Mouse (Mus musculus) CH12.LX (cell line): ENCODE data around the gene Ccdc170. TPM values are rescaled to one million over a fixed set of nuclear protein-coding genes. Genes with fewer than 3 reads are reported as not detected.

Experiments used
- DNase-seq: peaks from one replicate; pipeline ENCODE4 v3.0.0-alpha.2; 2013; ENCODE audit errors: extremely low read depth
- H3K27ac ChIP-seq: 2 replicates; pipeline ENCODE4 v1.5.1; 2012; ENCODE audit warnings: low read depth, mild to moderate bottlenecking, control low read depth, moderate library complexity; ENCODE audit not compliant: insufficient read depth
- H3K27me3 ChIP-seq: replicated peaks from 2 replicates; pipeline ENCODE3; 2012; ENCODE audit warnings: inconsistent platforms
- H3K36me3 ChIP-seq, 2 experiments: replicated peaks in 1 of 2; 2 replicates each; pipeline versions ENCODE3 to v1.6.1; 2012; ENCODE audit warnings: inconsistent platforms in 1 of 2, low read length in 1 of 2, mild to moderate bottlenecking in 1 of 2, mixed read lengths in 1 of 2, moderate library complexity in 1 of 2; ENCODE audit not compliant: control insufficient read depth in 1 of 2, insufficient read depth in 1 of 2
- H3K4me1 ChIP-seq, 2 experiments: 2 replicates each; pipeline ENCODE4 v1.6.1; 2012; ENCODE audit warnings: inconsistent platforms in 1 of 2, moderate library complexity in 1 of 2; ENCODE audit not compliant: insufficient read depth in 2 of 2, control insufficient read depth in 1 of 2
- H3K4me2 ChIP-seq: 2 replicates; pipeline ENCODE4 v1.6.1; 2012; ENCODE audit warnings: low read depth, mild to moderate bottlenecking, control low read depth; ENCODE audit not compliant: poor library complexity, insufficient read depth, severe bottlenecking
- H3K4me3 ChIP-seq, 3 experiments: fragments of 150-350 bp in 1 of 3; sonication (generic) in 1 of 3; replicated peaks in 1 of 3; 2 replicates each; pipeline versions ENCODE3 to v1.5.1; 2011 to 2012; ENCODE audit warnings: low read depth in 2 of 3, low read length in 2 of 3, mild to moderate bottlenecking in 2 of 3, moderate library complexity in 2 of 3, control low read depth in 1 of 3, improper control_type of control experiment in 1 of 3, inconsistent platforms in 1 of 3, mixed read lengths in 1 of 3; ENCODE audit not compliant: poor library complexity in 1 of 3
- H3K79me2 ChIP-seq: replicated peaks from 2 replicates; pipeline ENCODE4 v1.6.1; 2012; ENCODE audit warnings: mild to moderate bottlenecking, moderate library complexity; ENCODE audit not compliant: control insufficient read depth, poor library complexity, insufficient read depth, severe bottlenecking; ENCODE audit errors: extremely low read depth
- H3K9ac ChIP-seq: 2 replicates; pipeline ENCODE4 v1.6.1; 2012; ENCODE audit warnings: low read depth, mild to moderate bottlenecking, control low read depth, moderate library complexity; ENCODE audit not compliant: insufficient read depth
- H3K9me3 ChIP-seq: replicated peaks from 2 replicates; pipeline ENCODE3; 2012; ENCODE audit warnings: low read length, inconsistent platforms, mixed read lengths
- CHD1 ChIP-seq: IDR thresholded peaks from 2 replicates; pipeline ENCODE4 v1.6.1; 2012; ENCODE audit warnings: low read depth, low read length, improper control_type of control experiment, inconsistent platforms
- CTCF ChIP-seq, 2 experiments: IDR thresholded peaks in 1 of 2; conservative IDR thresholded peaks in 1 of 2; 2 replicates each; pipeline ENCODE4 v1.5.1; 2011 to 2012; ENCODE audit warnings: low read depth in 2 of 2, low read length in 2 of 2, improper control_type of control experiment in 1 of 2, inconsistent platforms in 1 of 2, mild to moderate bottlenecking in 1 of 2, moderate library complexity in 1 of 2
- EP300 ChIP-seq: IDR thresholded peaks from 2 replicates; pipeline ENCODE4 v1.6.1; 2011; ENCODE audit warnings: low read length, improper control_type of control experiment
- IRF4 ChIP-seq: IDR thresholded peaks from 2 replicates; pipeline ENCODE4 v1.6.1; 2014; ENCODE audit warnings: low read depth, mild to moderate bottlenecking, inconsistent platforms, low read length, improper control_type of control experiment
- JUN ChIP-seq: IDR thresholded peaks from 2 replicates; pipeline ENCODE4 v1.6.1; 2011; ENCODE audit warnings: low read depth, mild to moderate bottlenecking, low read length, improper control_type of control experiment, moderate library complexity; ENCODE audit not compliant: insufficient read depth
- JUND ChIP-seq: conservative IDR thresholded peaks from 2 replicates; pipeline ENCODE4 v1.6.1; 2011; ENCODE audit warnings: low read depth, low read length, improper control_type of control experiment
- MAX ChIP-seq: IDR thresholded peaks from 2 replicates; pipeline ENCODE4 v1.6.1; 2011; ENCODE audit warnings: low read length, improper control_type of control experiment
- MAZ ChIP-seq: IDR thresholded peaks from 2 replicates; pipeline ENCODE4 v1.6.1; 2012; ENCODE audit warnings: low read depth, mild to moderate bottlenecking, inconsistent platforms, low read length, improper control_type of control experiment, moderate library complexity
- MXI1 ChIP-seq: IDR thresholded peaks from 2 replicates; pipeline ENCODE4 v1.6.1; 2011; ENCODE audit warnings: mild to moderate bottlenecking, low read depth, low read length, improper control_type of control experiment
- MYC ChIP-seq: IDR thresholded peaks from 2 replicates; pipeline ENCODE4 v1.6.1; 2011; ENCODE audit warnings: low read depth, mild to moderate bottlenecking, improper control_type of control experiment, low read length
- PAX5 ChIP-seq: IDR thresholded peaks from 2 replicates; pipeline ENCODE4 v1.6.1; 2012; ENCODE audit warnings: low read length, inconsistent platforms, mixed read lengths
- RCOR1 ChIP-seq: conservative IDR thresholded peaks from 2 replicates; pipeline ENCODE4 v1.6.1; 2012; ENCODE audit warnings: low read depth, mild to moderate bottlenecking, inconsistent platforms, low read length, improper control_type of control experiment
- SMC3 ChIP-seq: IDR thresholded peaks from 2 replicates; pipeline ENCODE4 v1.6.1; 2011; ENCODE audit warnings: low read depth, low read length, improper control_type of control experiment
- USF1 ChIP-seq: IDR thresholded peaks from 2 replicates; pipeline ENCODE4 v1.6.1; 2014; ENCODE audit warnings: low read depth, mild to moderate bottlenecking, inconsistent platforms, low read length, improper control_type of control experiment
- USF2 ChIP-seq: conservative IDR thresholded peaks from 2 replicates; pipeline ENCODE4 v1.6.1; 2011; ENCODE audit warnings: low read depth, low read length, improper control_type of control experiment
- ZMIZ1 ChIP-seq: IDR thresholded peaks from 2 replicates; pipeline ENCODE4 v1.6.1; 2012; ENCODE audit warnings: low read depth, mild to moderate bottlenecking, inconsistent platforms, low read length, improper control_type of control experiment
- dilution Hi-C: fragments of 300-500 bp; cut with MboI; formaldehyde crosslinking; loops from 2 replicates; pipeline ENCODE4 v1.14.3; 2020; ENCODE audit warnings: low sequenced_read_pairs; ENCODE audit not compliant: extremely low pct_unique_long_range_greater_than_20kb, extremely low pct_ligation_motif_present
- in situ Hi-C: fragments of 300-500 bp; cut with MboI; formaldehyde crosslinking; loops from 3 replicates; pipeline ENCODE4 v1.14.3; 2019; ENCODE audit warnings: low sequenced_read_pairs, low pct_ligation_motif_present, low pct_unique_long_range_greater_than_20kb, mixed read lengths
- polyA plus RNA-seq: library from polyadenylated mRNA; unstranded; fragments of >175 nt; gene quantifications from 2 replicates; pipeline ENCODE4 v1.2.1, GENCODE M21; 2012; ENCODE audit warnings: low read depth; ENCODE audit not compliant: insufficient read length
- total RNA-seq, 2 experiments: library from RNA; depleted of rRNA; stranded (reverse); fragments of 300-350 nt in 1 of 2; fragments of >200 nt in 1 of 2; gene quantifications; 2 replicates each; pipeline ENCODE4 v1.2.3; 2012 to 2014

Gene Ccdc170
- total and polyA plus RNA-seq, 3 experiments: not detected

GRCm38 (mm10) chr10:4553442-4554119 lies 71.3 kb downstream of the Ccdc170 start:
- in situ Hi-C loops (no loop called here), dilution Hi-C loops (no loop called here)
- DNase-seq: no peak
- H3K27ac ChIP-seq: no peak overlapping the region
- H3K4me2 ChIP-seq: no peak overlapping the region
- TF ChIP-seq CTCF (conservative IDR thresholded peaks at IDR 0.05 in 1 of 2, IDR thresholded peaks at IDR 0.05 in 1 of 2; ENCODE audit: low read depth in 2 of 2, low read length in 2 of 2) (no peak), JUN (no peak), RCOR1 (no peak), CHD1 (no peak), EP300 (no peak), MAX (no peak), USF1 (no peak)
- H3K27me3 ChIP-seq: no peaks in the 10 kb centered on the region
- no peak overlapping the region for H3K4me3 ChIP-seq
- no peak overlapping the region for H3K9ac ChIP-seq
- peaks cover 0 to 3% of the 10 kb centered on the region in 2 experiments; a peak in 2 of 4 replicates for H3K4me1 ChIP-seq
- H3K36me3 ChIP-seq: no peaks in the 10 kb centered on the region
- H3K9me3 ChIP-seq: no peaks in the 10 kb centered on the region
- no peaks in the 10 kb centered on the region for H3K79me2 ChIP-seq

GRCm38 (mm10) chr10:4556842-4557377 lies 74.6 kb downstream of the Ccdc170 start:
- in situ Hi-C loops: no loop called here

DNA sequence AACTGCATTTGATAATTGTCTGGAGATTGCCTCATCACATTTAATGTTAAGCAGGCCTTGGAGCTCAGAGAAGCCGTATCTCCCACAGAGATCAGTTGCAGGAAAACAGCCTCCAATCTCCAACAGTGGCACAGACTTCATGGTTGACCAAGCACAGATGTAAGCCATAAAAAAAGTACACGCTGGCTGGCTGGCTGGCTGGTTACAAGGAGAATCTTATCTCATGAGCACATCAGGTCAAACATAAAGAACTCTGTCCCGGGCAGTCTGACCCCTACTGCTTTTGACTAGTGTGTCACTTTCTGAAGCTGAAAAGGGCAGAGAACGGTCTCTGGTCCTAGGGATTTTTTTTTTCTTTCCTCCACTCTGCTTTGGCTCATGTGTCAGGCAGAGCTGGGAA lies 76.8 kb downstream of the Ccdc170 start:
- no peak overlapping the region for H3K4me2 ChIP-seq
- H3K9ac ChIP-seq: no peak overlapping the region
- H3K4me1 ChIP-seq: peaks cover 7 to 26% of the 10 kb centered on the region in 2 experiments
- no peak for DNase-seq
- no peaks in the 10 kb centered on the region for H3K79me2 ChIP-seq
- no peaks in the 10 kb centered on the region for H3K36me3 ChIP-seq
- no peaks in the 10 kb centered on the region for H3K27me3 ChIP-seq
- no peak overlapping the region for H3K4me3 ChIP-seq
- in situ Hi-C loops (no loop called here), dilution Hi-C loops (no loop called here)
- no peak overlapping the region for H3K27ac ChIP-seq
- TF ChIP-seq MAZ (no peak), CHD1 (no peak), MXI1 (no peak), USF2 (no peak), SMC3 (no peak), PAX5 (no peak), MYC (no peak), IRF4 (no peak), ZMIZ1 (no peak), RCOR1 (no peak)
- H3K9me3 ChIP-seq: no peaks in the 10 kb centered on the region

More at GRCm38 (mm10) chr10:4556842-4557377, 74.6 kb downstream of the Ccdc170 start:
- no peak for TF ChIP-seq JUND
- TF ChIP-seq MYC: no peak
- TF ChIP-seq MAZ: no peak
- TF ChIP-seq JUN: no peak
- no peak for TF ChIP-seq CTCF (conservative IDR thresholded peaks at IDR 0.05 in 1 of 2, IDR thresholded peaks at IDR 0.05 in 1 of 2; ENCODE audit: low read depth in 2 of 2, low read length in 2 of 2)
- no peak overlapping the region for H3K4me2 ChIP-seq
- H3K27me3 ChIP-seq: no peaks in the 10 kb centered on the region
- H3K4me3 ChIP-seq: no peak overlapping the region
- H3K27ac ChIP-seq: no peak overlapping the region
- DNase-seq: no peak
- H3K36me3 ChIP-seq: no peaks in the 10 kb centered on the region
- H3K79me2 ChIP-seq: no peaks in the 10 kb centered on the region
- no peak overlapping the region for H3K9ac ChIP-seq
- no peaks in the 10 kb centered on the region for H3K9me3 ChIP-seq
- dilution Hi-C loops: no loop called here
- peaks cover 7 to 26% of the 10 kb centered on the region in 2 experiments for H3K4me1 ChIP-seq
